Mouse (Mus musculus): ENCODE measurements around the gene Ccdc40.

Gene Ccdc40

GRCm38 (mm10) chr11:119228091-119228781 is at the start of gene Ccdc40, which contains the start of gene Tbc1d16:
Gene Ccdc40, plus strand, starts transcription at chr11:119228572.
Gene Tbc1d16, minus strand, starts transcription at chr11:119228499.
- DNase-seq (ENCODE audit: extremely low read depth, insufficient read length, low spot score): no peak

GRCm38 (mm10) chr11:119180824-119181582 is 47.4 kb upstream of the Ccdc40 start:
- DNase-seq (ENCODE audit: extremely low read depth, insufficient read length, low spot score): no peak

- no peak for DNase-seq (ENCODE audit: extremely low read depth, insufficient read length, low spot score)
Measured at GRCm38 (mm10) chr11:119181861-119182395, 46.4 kb upstream of the Ccdc40 start.

GRCm38 (mm10) chr11:119183684-119184310 is 44.6 kb upstream of the Ccdc40 start:
- no peak for DNase-seq (ENCODE audit: extremely low read depth, insufficient read length, low spot score)

GRCm38 (mm10) chr11:119186381-119186780 is 42.0 kb upstream of the Ccdc40 start:
- DNase-seq (ENCODE audit: extremely low read depth, insufficient read length, low spot score): peak; percentile 65

GRCm38 (mm10) chr11:119186989-119187799 is 41.2 kb upstream of the Ccdc40 start:
- peak; percentile 67 for DNase-seq (ENCODE audit: extremely low read depth, insufficient read length, low spot score)

- no peak for DNase-seq (ENCODE audit: extremely low read depth, insufficient read length, low spot score)
Measured at GRCm38 (mm10) chr11:119187800-119188197, 40.6 kb upstream of the Ccdc40 start.

GRCm38 (mm10) chr11:119188389-119188788 is 40.0 kb upstream of the Ccdc40 start:
- no peak for DNase-seq (ENCODE audit: extremely low read depth, insufficient read length, low spot score)

- DNase-seq (ENCODE audit: extremely low read depth, insufficient read length, low spot score): no peak
Measured at GRCm38 (mm10) chr11:119189319-119189718, 39.1 kb upstream of the Ccdc40 start.

- DNase-seq (ENCODE audit: extremely low read depth, insufficient read length, low spot score): peak; percentile 82
Measured at GRCm38 (mm10) chr11:119190498-119190897, 37.9 kb upstream of the Ccdc40 start.

- DNase-seq (ENCODE audit: extremely low read depth, insufficient read length, low spot score): peak; percentile 76
Measured at GRCm38 (mm10) chr11:119191606-119192081, 36.7 kb upstream of the Ccdc40 start.

GRCm38 (mm10) chr11:119192176-119192575 is 36.2 kb upstream of the Ccdc40 start:
- DNase-seq (ENCODE audit: extremely low read depth, insufficient read length, low spot score): no peak

GRCm38 (mm10) chr11:119192605-119193004 is 35.8 kb upstream of the Ccdc40 start:
- DNase-seq (ENCODE audit: extremely low read depth, insufficient read length, low spot score): no peak

- DNase-seq (ENCODE audit: extremely low read depth, insufficient read length, low spot score): no peak
Measured at GRCm38 (mm10) chr11:119197618-119198563, 30.5 kb upstream of the Ccdc40 start.

- no peak for DNase-seq (ENCODE audit: extremely low read depth, insufficient read length, low spot score)
Measured at GRCm38 (mm10) chr11:119198564-119199232, 29.7 kb upstream of the Ccdc40 start.

GRCm38 (mm10) chr11:119199233-119199601 is 29.2 kb upstream of the Ccdc40 start:
- DNase-seq (ENCODE audit: extremely low read depth, insufficient read length, low spot score): no peak

GRCm38 (mm10) chr11:119203423-119203822 is 24.9 kb upstream of the Ccdc40 start:
- DNase-seq (ENCODE audit: extremely low read depth, insufficient read length, low spot score): no peak

- no peak for DNase-seq (ENCODE audit: extremely low read depth, insufficient read length, low spot score)
Measured at GRCm38 (mm10) chr11:119205738-119206137, 22.6 kb upstream of the Ccdc40 start.

GRCm38 (mm10) chr11:119206562-119206961 is 21.8 kb upstream of the Ccdc40 start:
- no peak for DNase-seq (ENCODE audit: extremely low read depth, insufficient read length, low spot score)

All from 3134 (cell line).